Mouse (Mus musculus): Measurements from ENCODE around the gene Rap1gap. TPM values are rescaled to one million over a fixed set of nuclear protein-coding genes. Genes with fewer than 3 reads are reported as not detected.

Rap1gap gene
- polyA plus RNA-seq, 1 experiment from 2014 or later = 10.3 TPM

GRCm38 (mm10) chr4:137704561-137704960 lies 40.0 kb downstream of the Rap1gap start:
- no peak overlapping the region for H3K27ac ChIP-seq (ENCODE audit: low read depth, low read length)
- ATAC-seq (ENCODE audit: low FRiP score, low TSS enrichment) = no peak
- no peaks in the 10 kb centered on the region for H3K36me3 ChIP-seq (ENCODE audit: control insufficient read depth, insufficient read depth, low read length)
- H3K4me1 ChIP-seq (ENCODE audit: control insufficient read depth, insufficient read depth, low read length) = peaks cover 6% of the 10 kb centered on the region
- no peaks in the 10 kb centered on the region for H3K27me3 ChIP-seq (ENCODE audit: control insufficient read depth, insufficient read depth, low read length)
- 82% methylated on average over 2 of the region's 2 CpGs for WGBS
- H3K9ac ChIP-seq (ENCODE audit: low read depth, low read length) = no peak overlapping the region
- no peak overlapping the region for H3K4me2 ChIP-seq (replicated peaks; ENCODE audit: low read depth, low read length)
- H3K9me3 ChIP-seq (ENCODE audit: control insufficient read depth, low read length) = no peaks in the 10 kb centered on the region
- H3K4me3 ChIP-seq (ENCODE audit: low read length) = no peak overlapping the region

- H3K9me3 ChIP-seq (ENCODE audit: control insufficient read depth, low read length) = no peaks in the 10 kb centered on the region
- H3K4me1 ChIP-seq (ENCODE audit: control insufficient read depth, insufficient read depth, low read length) = peaks cover 6% of the 10 kb centered on the region
- no peaks in the 10 kb centered on the region for H3K27me3 ChIP-seq (ENCODE audit: control insufficient read depth, insufficient read depth, low read length)
- H3K27ac ChIP-seq (ENCODE audit: low read depth, low read length) = no peak overlapping the region
- H3K36me3 ChIP-seq (ENCODE audit: control insufficient read depth, insufficient read depth, low read length) = no peaks in the 10 kb centered on the region
- 79% methylated on average over 5 of the region's 5 CpGs for WGBS
- H3K4me3 ChIP-seq (ENCODE audit: low read length) = no peak overlapping the region
- no peak overlapping the region for H3K4me2 ChIP-seq (replicated peaks; ENCODE audit: low read depth, low read length)
- ATAC-seq (ENCODE audit: low FRiP score, low TSS enrichment) = no peak
- no peak overlapping the region for H3K9ac ChIP-seq (ENCODE audit: low read depth, low read length)
Observed at GRCm38 (mm10) chr4:137705379-137705778, 40.9 kb downstream of the Rap1gap start.

- Histone ChIP-seq H3K9me3 (ENCODE audit: control insufficient read depth, low read length) (no peaks in the 10 kb centered on the region), H3K36me3 (ENCODE audit: control insufficient read depth, insufficient read depth, low read length) (no peaks in the 10 kb centered on the region), H3K27me3 (ENCODE audit: control insufficient read depth, insufficient read depth, low read length) (no peaks in the 10 kb centered on the region), H3K4me2 (replicated peaks; ENCODE audit: low read depth, low read length) (no peak overlapping the region), H3K27ac (ENCODE audit: low read depth, low read length) (no peak overlapping the region), H3K4me1 (ENCODE audit: control insufficient read depth, insufficient read depth, low read length) (peaks cover 6% of the 10 kb centered on the region), H3K9ac (ENCODE audit: low read depth, low read length) (no peak overlapping the region), H3K4me3 (ENCODE audit: low read length) (no peak overlapping the region)
- ATAC-seq (ENCODE audit: low FRiP score, low TSS enrichment) = no peak
- 74% methylated on average over 7 of the region's 7 CpGs for WGBS
Observed at GRCm38 (mm10) chr4:137706510-137706909, 42.0 kb downstream of the Rap1gap start.

- no peak overlapping the region for H3K27ac ChIP-seq (ENCODE audit: low read depth, low read length)
- WGBS = 2% methylated on average over 50 of the region's 52 CpGs
- peak; percentile 86 for ATAC-seq (ENCODE audit: low FRiP score, low TSS enrichment)
Observed at GRCm38 (mm10) chr4:137707216-137707990, 42.9 kb downstream of the Rap1gap start.

GRCm38 (mm10) chr4:137712963-137713362 lies 48.4 kb downstream of the Rap1gap start:
- H3K9ac ChIP-seq (ENCODE audit: low read depth, low read length) = no peak overlapping the region
- H3K4me1 ChIP-seq (ENCODE audit: control insufficient read depth, insufficient read depth, low read length) = no peaks in the 10 kb centered on the region
- no peak overlapping the region for H3K4me2 ChIP-seq (replicated peaks; ENCODE audit: low read depth, low read length)
- no peaks in the 10 kb centered on the region for H3K9me3 ChIP-seq (ENCODE audit: control insufficient read depth, low read length)
- H3K4me3 ChIP-seq (ENCODE audit: low read length) = no peak overlapping the region
- 86% methylated on average over 13 of the region's 13 CpGs for WGBS
- H3K36me3 ChIP-seq (ENCODE audit: control insufficient read depth, insufficient read depth, low read length) = no peaks in the 10 kb centered on the region
- no peak for ATAC-seq (ENCODE audit: low FRiP score, low TSS enrichment)
- no peaks in the 10 kb centered on the region for H3K27me3 ChIP-seq (ENCODE audit: control insufficient read depth, insufficient read depth, low read length)
- H3K27ac ChIP-seq (ENCODE audit: low read depth, low read length) = no peak overlapping the region

More at GRCm38 (mm10) chr4:137707216-137707990, 42.9 kb downstream of the Rap1gap start:
- H3K36me3 ChIP-seq (ENCODE audit: control insufficient read depth, insufficient read depth, low read length) = no peaks in the 10 kb centered on the region
- H3K9ac ChIP-seq (ENCODE audit: low read depth, low read length) = peak overlapping the region; percentile 72
- no peaks in the 10 kb centered on the region for H3K9me3 ChIP-seq (ENCODE audit: control insufficient read depth, low read length)
- no peaks in the 10 kb centered on the region for H3K27me3 ChIP-seq (ENCODE audit: control insufficient read depth, insufficient read depth, low read length)
- peaks cover 6% of the 10 kb centered on the region for H3K4me1 ChIP-seq (ENCODE audit: control insufficient read depth, insufficient read depth, low read length)
- peak overlapping the region; percentile 91 for H3K4me2 ChIP-seq (replicated peaks; ENCODE audit: low read depth, low read length)
- H3K4me3 ChIP-seq (ENCODE audit: low read length) = peak overlapping the region; percentile 62

- Histone ChIP-seq H3K27ac (ENCODE audit: low read depth, low read length) (no peak overlapping the region), H3K36me3 (ENCODE audit: control insufficient read depth, insufficient read depth, low read length) (no peaks in the 10 kb centered on the region), H3K4me2 (replicated peaks; ENCODE audit: low read depth, low read length) (no peak overlapping the region), H3K9ac (ENCODE audit: low read depth, low read length) (no peak overlapping the region), H3K4me1 (ENCODE audit: control insufficient read depth, insufficient read depth, low read length) (peaks cover 4% of the 10 kb centered on the region), H3K9me3 (ENCODE audit: control insufficient read depth, low read length) (no peaks in the 10 kb centered on the region), H3K4me3 (ENCODE audit: low read length) (no peak overlapping the region), H3K27me3 (ENCODE audit: control insufficient read depth, insufficient read depth, low read length) (0 out of 2 replicates have a peak, but pooled peaks cover 3% of the 10 kb centered on the region)
- WGBS = 16% methylated on average over 8 of the region's 8 CpGs
- ATAC-seq (ENCODE audit: low FRiP score, low TSS enrichment) = no peak
Observed at GRCm38 (mm10) chr4:137714020-137714624, 49.6 kb downstream of the Rap1gap start.

- Histone ChIP-seq H3K4me2 (replicated peaks; ENCODE audit: low read depth, low read length) (no peak overlapping the region), H3K27ac (ENCODE audit: low read depth, low read length) (no peak overlapping the region), H3K27me3 (ENCODE audit: control insufficient read depth, insufficient read depth, low read length) (0 out of 2 replicates have a peak, but pooled peaks cover 4% of the 10 kb centered on the region), H3K9ac (ENCODE audit: low read depth, low read length) (no peak overlapping the region), H3K4me1 (ENCODE audit: control insufficient read depth, insufficient read depth, low read length) (peaks cover 10% of the 10 kb centered on the region), H3K9me3 (ENCODE audit: control insufficient read depth, low read length) (no peaks in the 10 kb centered on the region), H3K4me3 (ENCODE audit: low read length) (no peak overlapping the region), H3K36me3 (ENCODE audit: control insufficient read depth, insufficient read depth, low read length) (no peaks in the 10 kb centered on the region)
- no peak for ATAC-seq (ENCODE audit: low FRiP score, low TSS enrichment)
- WGBS = 63% methylated on average over 7 of the region's 7 CpGs
Observed at GRCm38 (mm10) chr4:137717005-137717404, 52.5 kb downstream of the Rap1gap start.

- no peak for ATAC-seq (ENCODE audit: low FRiP score, low TSS enrichment)
- H3K4me3 ChIP-seq (ENCODE audit: low read length) = no peak overlapping the region
- no peaks in the 10 kb centered on the region for H3K9me3 ChIP-seq (ENCODE audit: control insufficient read depth, low read length)
- H3K36me3 ChIP-seq (ENCODE audit: control insufficient read depth, insufficient read depth, low read length) = no peaks in the 10 kb centered on the region
- WGBS = 61% methylated on average over 15 of the region's 15 CpGs
- no peak overlapping the region for H3K4me2 ChIP-seq (replicated peaks; ENCODE audit: low read depth, low read length)
- peaks cover 10% of the 10 kb centered on the region for H3K4me1 ChIP-seq (ENCODE audit: control insufficient read depth, insufficient read depth, low read length)
- H3K27ac ChIP-seq (ENCODE audit: low read depth, low read length) = no peak overlapping the region
- 0 out of 2 replicates have a peak, but pooled peaks cover 4% of the 10 kb centered on the region for H3K27me3 ChIP-seq (ENCODE audit: control insufficient read depth, insufficient read depth, low read length)
- H3K9ac ChIP-seq (ENCODE audit: low read depth, low read length) = no peak overlapping the region
Observed at GRCm38 (mm10) chr4:137717671-137718070, 53.1 kb downstream of the Rap1gap start.
